Mouse (Mus musculus) CH12.LX (cell line): ENCODE data around the gene Plscr1.
A peak's percentile ranks its signal among the peaks of the same experiment; 100 is the strongest.

Experiments used
- CTCF ChIP-seq, 2 experiments: IDR thresholded peaks in 1 of 2; conservative IDR thresholded peaks in 1 of 2; 2 replicates each; pipeline ENCODE4 v1.5.1; 2011 to 2012; ENCODE audit warnings: low read depth in 2 of 2, low read length in 2 of 2, improper control_type of control experiment in 1 of 2, inconsistent platforms in 1 of 2, mild to moderate bottlenecking in 1 of 2, moderate library complexity in 1 of 2
- ELF1 ChIP-seq: IDR thresholded peaks from 2 replicates; pipeline ENCODE4 v1.6.1; 2014; ENCODE audit warnings: low read depth, mild to moderate bottlenecking, inconsistent platforms, low read length, improper control_type of control experiment
- EP300 ChIP-seq: IDR thresholded peaks from 2 replicates; pipeline ENCODE4 v1.6.1; 2011; ENCODE audit warnings: low read length, improper control_type of control experiment
- IRF4 ChIP-seq: IDR thresholded peaks from 2 replicates; pipeline ENCODE4 v1.6.1; 2014; ENCODE audit warnings: low read depth, mild to moderate bottlenecking, inconsistent platforms, low read length, improper control_type of control experiment
- JUN ChIP-seq: IDR thresholded peaks from 2 replicates; pipeline ENCODE4 v1.6.1; 2011; ENCODE audit warnings: low read depth, mild to moderate bottlenecking, low read length, improper control_type of control experiment, moderate library complexity; ENCODE audit not compliant: insufficient read depth
- MAFK ChIP-seq: IDR thresholded peaks from 2 replicates; pipeline ENCODE4 v1.6.1; 2011; ENCODE audit warnings: low read length, improper control_type of control experiment; ENCODE audit not compliant: insufficient replicate concordance
- MAX ChIP-seq: IDR thresholded peaks from 2 replicates; pipeline ENCODE4 v1.6.1; 2011; ENCODE audit warnings: low read length, improper control_type of control experiment
- MAZ ChIP-seq: IDR thresholded peaks from 2 replicates; pipeline ENCODE4 v1.6.1; 2012; ENCODE audit warnings: low read depth, mild to moderate bottlenecking, inconsistent platforms, low read length, improper control_type of control experiment, moderate library complexity
- MXI1 ChIP-seq: IDR thresholded peaks from 2 replicates; pipeline ENCODE4 v1.6.1; 2011; ENCODE audit warnings: mild to moderate bottlenecking, low read depth, low read length, improper control_type of control experiment
- POLR2A ChIP-seq: IDR thresholded peaks from 2 replicates; pipeline ENCODE4 v1.6.1; 2011; ENCODE audit warnings: low read depth, mild to moderate bottlenecking, improper control_type of control experiment, low read length
- RCOR1 ChIP-seq: conservative IDR thresholded peaks from 2 replicates; pipeline ENCODE4 v1.6.1; 2012; ENCODE audit warnings: low read depth, mild to moderate bottlenecking, inconsistent platforms, low read length, improper control_type of control experiment
- TCF12 ChIP-seq: IDR thresholded peaks from 2 replicates; pipeline ENCODE4 v1.6.1; 2014; ENCODE audit warnings: low read depth, mild to moderate bottlenecking, inconsistent platforms, low read length, improper control_type of control experiment

- TF ChIP-seq MAFK (no peak), EP300 (no peak), JUN (no peak), CTCF (conservative IDR thresholded peaks at IDR 0.05 in 1 of 2, IDR thresholded peaks at IDR 0.05 in 1 of 2; ENCODE audit: low read depth in 2 of 2, low read length in 2 of 2) (peak in 1 of 2 experiments; percentile 70; a peak in 2 of 4 replicates), POLR2A (no peak), RCOR1 (no peak), MAX (no peak), MXI1 (no peak), MAZ (no peak), IRF4 (0 out of 2 replicates have a peak, but pooled peaks have one; percentile 12), ELF1 (no peak), TCF12 (no peak)
Measured at GRCm38 (mm10) chr9:92207307-92207706, 42.2 kb upstream of the Plscr1 start.
